Mouse (Mus musculus) fat pad, adult 2 months (tissue): ENCODE results near the gene Erg.

Source experiments
- DNase-seq: peaks from one replicate; pipeline ENCODE4 v3.0.0-alpha.2; 2011; ENCODE audit warnings: low read depth, low spot score; ENCODE audit errors: extremely low read depth

The Erg gene

GRCm38 (mm10) chr16:95487606-95488351 is 98.6 kb downstream of the Erg start:
- DNase-seq: no peak

DNA sequence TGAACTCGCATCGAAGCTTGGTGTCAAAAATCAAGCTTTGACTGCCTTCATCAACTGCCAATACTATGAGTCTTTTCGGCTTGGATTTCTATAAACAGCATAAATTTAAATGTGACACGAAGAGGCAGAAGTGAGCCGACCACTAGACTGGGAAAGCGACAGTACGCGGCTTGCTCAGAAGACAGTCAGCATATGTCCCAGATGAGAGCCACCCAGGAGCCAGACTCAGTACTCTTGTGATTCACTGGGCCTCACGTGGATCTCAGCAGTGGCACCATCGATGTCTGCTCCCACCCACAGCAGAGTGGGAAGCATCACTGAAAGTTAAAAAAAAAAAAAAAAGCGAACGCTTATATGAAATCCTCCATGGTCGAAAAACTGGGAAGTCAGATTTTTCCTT is 105.2 kb downstream of the Erg start:
- DNase-seq: no peak

- DNase-seq: no peak
Measured at GRCm38 (mm10) chr16:95478558-95478957, 107.8 kb downstream of the Erg start.

GRCm38 (mm10) chr16:95475041-95475440 is 111.4 kb downstream of the Erg start:
- no peak for DNase-seq

DNA sequence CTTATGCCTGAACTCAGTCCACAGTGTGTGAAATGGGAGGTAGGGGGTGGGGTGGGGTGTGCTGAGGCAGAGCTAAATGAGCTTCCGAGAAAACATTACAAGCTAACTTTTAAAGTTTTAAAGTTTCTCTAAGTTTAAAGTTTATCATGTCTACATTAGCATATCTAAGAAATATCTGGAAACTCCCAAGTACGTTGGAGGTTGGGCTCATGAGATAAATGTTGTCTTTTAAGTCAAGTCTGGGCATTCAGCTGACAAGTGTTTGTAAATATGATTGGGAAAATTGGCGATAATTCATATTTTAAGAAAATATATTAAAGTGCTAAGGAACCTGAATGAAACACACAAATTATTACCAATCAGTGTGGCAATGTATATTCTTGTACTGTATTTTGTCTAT is 112.4 kb downstream of the Erg start:
- no peak for DNase-seq

GRCm38 (mm10) chr16:95472771-95473170 is 113.6 kb downstream of the Erg start:
- DNase-seq: no peak

DNA sequence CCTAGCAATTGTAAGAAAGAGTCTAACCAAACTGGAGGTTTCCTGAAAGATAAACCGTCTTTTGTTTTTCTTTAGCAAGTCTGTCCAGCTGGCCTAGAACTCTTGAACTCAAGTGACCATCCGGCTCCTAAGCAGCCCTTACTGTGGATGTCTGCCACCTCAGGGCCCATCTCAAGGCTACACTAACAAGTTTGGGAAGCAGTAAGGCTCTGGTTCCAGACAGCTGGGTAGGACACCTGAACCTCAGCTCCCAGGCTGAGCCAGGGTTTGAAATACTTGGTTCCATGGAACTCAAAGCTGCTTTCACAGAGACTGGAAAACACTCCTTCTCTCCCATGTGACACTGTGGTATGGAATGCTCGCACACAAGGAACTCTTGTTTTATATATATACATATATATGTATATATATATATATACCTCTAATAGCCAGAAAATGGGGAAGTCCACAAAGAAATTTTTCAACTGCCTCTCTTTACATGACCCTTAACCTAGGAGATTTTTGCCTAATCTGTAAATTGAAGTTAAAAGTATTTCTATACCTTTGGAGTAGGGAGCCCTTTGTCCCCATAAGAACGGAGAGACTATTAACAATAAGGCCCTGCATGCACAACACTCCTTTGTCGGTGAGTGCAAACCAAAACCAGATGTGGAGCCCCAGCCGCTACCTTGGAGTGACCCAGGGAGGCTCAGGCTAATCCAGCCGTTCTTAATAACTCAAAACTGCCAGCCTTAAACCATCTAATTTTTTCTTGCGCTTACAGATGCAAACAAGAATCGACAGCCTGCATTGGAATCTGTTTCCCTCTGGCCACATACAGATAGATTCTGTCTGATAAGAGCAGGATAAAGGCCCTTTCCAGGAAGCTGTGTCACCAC is 116.9 kb downstream of the Erg start:
- no peak for DNase-seq

- no peak for DNase-seq
Measured at GRCm38 (mm10) chr16:95467893-95468292, 118.5 kb downstream of the Erg start.

GRCm38 (mm10) chr16:95466548-95466947 is 119.8 kb downstream of the Erg start:
- no peak for DNase-seq

GRCm38 (mm10) chr16:95464609-95465008 is 121.8 kb downstream of the Erg start:
- no peak for DNase-seq

GRCm38 (mm10) chr16:95463796-95464195 is 122.6 kb downstream of the Erg start:
- no peak for DNase-seq

DNA sequence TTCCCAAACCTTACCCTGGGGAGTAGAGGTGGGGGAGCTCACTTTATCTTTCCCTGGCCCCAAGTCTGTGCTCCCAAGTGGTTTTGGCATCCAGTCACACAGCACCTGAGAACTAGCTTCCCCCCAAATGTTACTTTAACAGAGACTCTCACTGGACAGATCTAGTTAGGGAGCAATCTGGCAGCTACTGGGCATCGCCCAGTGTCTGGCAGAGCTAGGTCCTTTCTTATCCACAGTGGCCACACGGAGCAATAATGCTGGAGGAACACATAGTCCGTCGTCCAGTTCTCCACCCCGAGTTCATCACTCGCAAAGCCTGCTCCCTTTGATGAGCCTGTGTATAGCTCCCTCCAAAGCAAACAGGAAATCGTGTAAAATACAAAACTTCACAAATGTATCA is 124.5 kb downstream of the Erg start:
- no peak for DNase-seq

DNA sequence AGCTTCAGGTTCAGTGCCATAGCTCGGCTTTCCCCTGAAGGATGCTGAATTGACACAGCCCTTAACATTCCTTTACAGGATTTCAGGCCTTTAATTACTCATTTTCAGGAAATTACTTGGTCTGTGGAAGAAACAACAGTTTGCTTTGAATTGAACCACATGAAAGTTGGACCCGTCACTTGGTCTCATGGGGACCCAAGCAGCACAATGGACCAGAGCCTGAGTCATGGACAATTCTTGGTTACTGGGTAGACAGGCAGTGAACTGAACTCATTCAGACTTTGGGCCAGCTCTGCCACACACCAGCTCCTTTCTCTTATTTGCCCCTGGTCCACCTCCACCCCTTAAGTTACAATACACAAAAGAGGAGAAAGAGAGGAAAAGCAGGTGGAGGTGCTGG is 126.1 kb downstream of the Erg start:
- no peak for DNase-seq

DNA sequence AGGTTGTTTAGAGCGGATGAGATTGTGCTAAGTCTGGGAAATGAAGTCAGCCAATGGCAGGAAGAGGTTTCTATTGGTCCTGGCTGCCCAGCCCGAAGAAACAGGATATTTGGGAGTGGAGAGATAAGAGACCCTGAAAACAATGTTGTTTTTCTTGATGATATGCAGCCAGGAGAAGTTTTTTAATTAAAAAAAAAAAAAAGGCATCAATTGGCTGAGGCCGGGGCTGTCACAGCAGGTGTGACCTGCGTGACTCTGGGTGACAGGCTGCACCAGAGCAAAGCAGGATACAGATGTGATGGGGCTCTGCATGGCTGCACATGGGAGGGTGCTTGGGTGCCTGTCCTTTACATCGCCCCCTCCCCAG is 127.1 kb downstream of the Erg start:
- no peak for DNase-seq

- DNase-seq: no peak
Measured at GRCm38 (mm10) chr16:95458590-95459324, 127.6 kb downstream of the Erg start.

GRCm38 (mm10) chr16:95457006-95457405 is 129.4 kb downstream of the Erg start:
- no peak for DNase-seq

DNA sequence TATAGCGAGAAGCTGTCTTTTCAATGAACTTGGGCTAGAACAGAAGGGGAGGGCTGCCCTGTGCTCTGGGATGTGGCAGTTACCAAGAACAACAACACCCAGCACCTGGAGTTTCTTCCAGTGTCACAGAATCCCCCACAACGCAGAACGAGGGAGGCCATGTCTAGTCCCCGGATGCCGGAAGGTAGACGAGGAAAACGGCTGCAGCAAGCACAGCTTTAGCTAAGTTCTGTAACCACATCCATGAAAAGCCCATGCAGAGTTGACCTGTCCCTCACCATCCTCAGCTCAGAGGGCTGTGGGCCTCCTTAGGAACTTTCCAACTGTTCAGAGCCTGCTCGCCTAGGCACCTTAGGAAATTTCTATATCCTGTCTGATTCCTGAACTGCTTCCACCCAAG is 130.5 kb downstream of the Erg start:
- no peak for DNase-seq

DNA sequence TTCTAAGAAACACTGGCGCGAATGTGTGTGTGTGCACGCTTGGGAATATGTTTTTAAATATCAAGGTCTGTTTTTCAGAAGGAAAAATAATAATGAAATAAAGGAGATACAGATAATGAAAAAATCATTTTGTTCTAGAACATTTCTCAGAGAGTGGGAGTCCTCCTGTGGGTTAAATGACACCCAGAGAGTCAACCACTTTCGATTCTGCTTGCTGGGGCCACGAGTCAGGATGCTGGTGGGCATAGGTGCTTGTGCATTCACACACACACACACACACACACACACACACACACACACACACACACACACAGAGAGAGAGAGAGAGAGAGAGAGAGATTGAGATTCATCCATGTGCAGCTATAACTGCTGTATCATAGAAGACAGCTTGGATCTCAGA is 130.9 kb downstream of the Erg start:
- DNase-seq: no peak

DNA sequence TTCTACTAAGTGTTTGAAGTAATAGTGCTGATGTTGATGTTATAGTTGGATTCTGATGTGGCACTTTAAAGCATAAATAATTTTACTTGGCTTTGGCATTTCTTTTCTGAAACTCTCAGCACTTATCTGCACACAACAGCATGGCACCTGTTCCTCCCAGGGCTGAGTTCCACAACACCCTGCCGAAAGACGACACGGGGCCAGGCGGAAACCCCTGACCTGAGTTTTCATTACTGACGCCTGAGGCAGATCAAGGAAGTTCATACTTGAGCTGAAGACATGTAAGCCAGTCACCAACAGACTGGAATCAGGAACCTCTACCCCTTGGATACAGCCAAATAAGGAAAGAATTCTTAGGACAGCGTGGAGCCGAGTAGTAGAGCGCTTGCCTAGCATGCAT is 134.0 kb downstream of the Erg start:
- DNase-seq: no peak

DNA sequence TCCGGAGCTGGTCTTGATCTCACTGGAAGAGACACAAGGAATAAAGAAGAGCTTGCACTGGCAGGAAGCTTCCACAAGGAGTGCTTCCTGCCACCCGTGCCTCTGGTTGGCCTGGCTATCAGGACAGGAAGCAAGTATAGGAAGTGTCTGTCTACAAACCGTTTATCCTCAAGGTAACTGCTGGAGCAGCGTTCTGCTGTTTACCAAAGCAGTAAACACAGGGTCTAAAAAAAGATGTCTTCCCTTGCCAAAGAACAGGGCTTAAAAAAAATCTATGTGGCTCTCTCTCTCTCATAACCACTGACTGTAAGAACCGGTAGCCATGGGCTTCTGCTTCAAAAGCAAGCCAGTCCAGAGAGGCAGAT is 137.1 kb downstream of the Erg start:
- DNase-seq: no peak

GRCm38 (mm10) chr16:95448643-95449360 is 137.6 kb downstream of the Erg start:
- no peak for DNase-seq
